Mouse (Mus musculus): ENCODE data around the gene Bcas3. TPM values are rescaled to one million over a fixed set of nuclear protein-coding genes. Genes with fewer than 3 reads are reported as not detected.
"Not testable (repeated sequence)": the region's sequence is repeated elsewhere in the genome, so short reads cannot be mapped to it uniquely, and the experiment has no call there.

The Bcas3 gene
- total RNA-seq, 2 experiments from 2014 or later: 40.9 to 45.4 TPM

DNA sequence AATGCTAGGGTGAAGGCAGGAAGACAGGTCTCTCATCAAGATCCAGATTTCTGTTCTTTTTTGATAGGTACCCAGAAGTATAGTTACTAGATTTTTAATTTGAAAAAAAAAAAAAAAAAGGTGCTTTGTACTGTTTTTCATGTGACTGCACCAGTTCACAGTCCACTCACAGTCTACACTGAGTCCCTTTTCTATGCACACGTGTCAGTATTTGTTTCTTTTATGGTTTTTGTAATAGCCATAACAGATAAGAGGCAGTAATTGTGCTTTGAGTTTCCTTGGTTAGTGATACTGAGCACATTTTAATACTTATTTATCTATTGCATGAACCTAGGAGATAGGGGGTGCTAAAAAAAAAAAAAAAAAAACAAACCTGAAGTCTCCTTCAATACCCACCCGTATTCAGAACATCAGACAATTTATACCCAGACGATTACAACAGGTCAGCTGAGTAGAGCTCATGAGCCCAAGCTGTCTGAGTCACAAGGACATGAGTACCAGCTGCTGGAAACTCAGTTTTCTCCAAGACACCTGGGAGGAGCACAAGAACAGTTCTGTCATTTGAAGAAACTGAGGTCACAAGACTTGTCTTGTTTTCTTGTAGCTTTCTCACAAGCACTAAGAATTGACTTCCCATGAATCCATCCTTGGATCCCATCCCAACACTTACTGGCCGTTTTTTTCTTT, 351.2 kb downstream of the Bcas3 start:
- DNase-seq (ENCODE audit: low spot score in 2 of 2): no peak

GRCm38 (mm10) chr11:85706630-85707029, 353.7 kb downstream of the Bcas3 start:
- no peak for DNase-seq (ENCODE audit: low spot score in 2 of 2)

- no peak for DNase-seq (ENCODE audit: low spot score in 2 of 2)
These were observed 354.5 kb downstream of the Bcas3 start for GRCm38 (mm10) chr11:85707496-85707895.

- DNase-seq (ENCODE audit: low spot score in 2 of 2): no peak
These were observed 356.2 kb downstream of the Bcas3 start for GRCm38 (mm10) chr11:85709147-85709546.

DNA sequence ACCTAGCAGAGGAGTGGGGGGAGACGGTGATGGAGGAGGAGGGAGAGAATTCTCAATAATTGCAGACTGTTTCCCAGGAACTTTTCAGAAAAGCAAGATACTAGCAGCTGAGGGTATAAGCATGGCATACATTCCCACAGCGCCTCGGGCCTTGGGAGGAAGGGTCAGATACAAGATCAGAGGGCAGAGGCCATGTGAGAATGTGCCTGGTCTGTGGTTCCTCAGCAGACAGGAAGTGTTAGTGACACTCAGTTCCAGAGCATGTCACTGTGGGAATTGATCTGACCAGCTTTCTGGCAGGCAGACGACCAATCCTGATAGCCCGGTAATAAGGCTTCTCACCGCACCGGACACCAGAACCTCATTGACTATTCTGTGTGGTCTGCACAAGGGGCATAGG, 357.2 kb downstream of the Bcas3 start:
- DNase-seq (ENCODE audit: low spot score in 2 of 2): no peak

DNA sequence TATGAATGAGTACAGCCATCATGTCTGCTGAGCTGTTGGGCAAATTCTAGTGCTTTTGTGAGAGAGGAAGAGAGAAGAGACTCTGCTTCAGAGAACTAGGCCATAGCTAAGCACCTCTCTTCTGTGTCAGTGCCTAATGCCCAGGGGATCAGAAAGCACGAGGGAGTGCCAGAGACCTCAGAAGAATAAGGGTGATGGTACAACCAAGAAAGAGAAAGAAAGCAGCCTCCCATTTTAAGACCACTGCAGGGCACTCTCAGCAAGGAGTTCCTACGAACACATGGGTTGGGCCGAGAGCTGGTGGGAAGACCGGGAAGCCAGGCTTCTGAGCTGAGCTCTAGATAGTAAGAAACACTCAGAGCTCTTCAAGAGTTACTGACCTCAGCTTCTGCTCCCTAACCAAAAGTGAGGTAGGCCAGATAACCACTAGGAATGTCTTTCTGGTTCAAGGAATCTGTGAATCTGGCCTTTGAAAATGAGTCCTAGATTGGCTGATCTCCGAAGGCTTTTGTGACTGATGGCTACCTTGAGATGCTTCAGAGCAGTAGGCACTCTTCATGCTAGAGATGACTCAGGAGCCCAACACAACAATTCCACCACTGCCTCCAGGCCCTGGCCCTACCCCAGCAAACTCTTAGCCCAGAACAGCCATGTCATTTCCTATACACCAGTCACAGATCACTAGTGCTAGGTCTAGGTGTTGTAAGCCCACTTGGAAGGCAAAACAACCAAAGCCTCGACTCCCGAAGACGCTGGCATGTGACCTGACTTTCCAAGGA, 359.2 kb downstream of the Bcas3 start:
- DNase-seq (ENCODE audit: low spot score in 2 of 2): no peak

- peak; percentile 65 to 73 for DNase-seq (ENCODE audit: low spot score in 2 of 2)
These were observed 360.2 kb downstream of the Bcas3 start for GRCm38 (mm10) chr11:85712860-85713813.

GRCm38 (mm10) chr11:85713814-85714208, 360.8 kb downstream of the Bcas3 start:
- no peak for DNase-seq (ENCODE audit: low spot score in 2 of 2)

DNA sequence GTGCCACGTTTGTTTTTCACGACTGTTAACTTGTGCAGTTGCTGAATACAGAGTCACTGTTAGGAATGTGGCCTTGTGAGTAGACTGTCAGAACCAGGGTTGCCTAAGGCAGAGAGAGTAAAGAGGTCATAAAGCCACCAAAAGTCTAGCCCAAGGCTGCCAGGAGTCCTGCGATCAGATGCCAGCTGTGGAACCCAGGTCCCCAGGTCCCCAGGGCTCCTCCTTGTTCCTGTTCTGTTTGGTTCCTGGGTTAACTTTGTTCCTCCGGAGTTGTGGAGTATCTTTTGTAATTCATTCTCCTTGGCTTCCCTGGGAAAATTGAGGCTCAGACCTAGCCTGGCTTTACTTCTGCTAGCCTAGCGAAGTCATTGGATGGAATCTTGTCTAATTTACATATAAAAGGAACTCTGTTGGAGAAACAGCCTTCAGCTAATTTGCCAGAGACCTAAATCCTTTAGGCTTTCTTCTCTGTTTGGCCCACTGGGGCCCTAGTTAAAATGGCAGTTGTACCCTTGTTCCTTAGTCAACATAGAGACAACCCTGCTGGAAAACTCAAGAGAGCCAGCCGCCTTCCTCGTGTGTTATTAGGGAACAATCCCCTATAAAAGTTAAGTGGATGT, 361.5 kb downstream of the Bcas3 start:
- DNase-seq (ENCODE audit: low spot score in 2 of 2): no peak

GRCm38 (mm10) chr11:85716730-85717129, 363.8 kb downstream of the Bcas3 start:
- not testable (repeated sequence) for DNase-seq (ENCODE audit: low spot score in 2 of 2)

- no peak for DNase-seq (ENCODE audit: low spot score in 2 of 2)
These were observed 366.1 kb downstream of the Bcas3 start for GRCm38 (mm10) chr11:85719091-85719490.

- DNase-seq (ENCODE audit: low spot score in 2 of 2): no peak
These were observed 366.8 kb downstream of the Bcas3 start for GRCm38 (mm10) chr11:85719766-85720165.

GRCm38 (mm10) chr11:85720269-85720773, 367.4 kb downstream of the Bcas3 start:
- DNase-seq (ENCODE audit: low spot score in 2 of 2): no peak

DNA sequence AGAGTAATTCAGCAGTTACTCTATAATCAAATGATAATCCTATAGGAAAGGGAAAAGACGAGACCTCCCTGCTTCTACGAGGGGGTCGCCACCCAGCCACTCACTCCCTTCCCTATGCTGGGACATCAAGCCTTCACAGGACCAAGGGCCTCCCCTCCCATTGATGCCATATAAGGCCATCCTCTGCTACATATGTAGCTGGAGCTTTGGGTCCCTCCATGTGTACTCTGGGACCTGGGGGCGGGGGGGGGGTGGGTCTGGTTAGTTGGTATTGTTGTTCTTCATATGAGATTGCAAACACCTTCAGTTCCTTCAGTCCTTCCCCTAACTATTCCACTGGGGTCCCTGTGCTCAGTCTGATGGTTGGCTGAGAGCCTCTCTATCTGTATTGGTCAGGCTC, 369.0 kb downstream of the Bcas3 start:
- no peak for DNase-seq (ENCODE audit: low spot score in 2 of 2)

GRCm38 (mm10) chr11:85724159-85724558, 371.2 kb downstream of the Bcas3 start:
- DNase-seq (ENCODE audit: low spot score in 2 of 2): no peak

DNA sequence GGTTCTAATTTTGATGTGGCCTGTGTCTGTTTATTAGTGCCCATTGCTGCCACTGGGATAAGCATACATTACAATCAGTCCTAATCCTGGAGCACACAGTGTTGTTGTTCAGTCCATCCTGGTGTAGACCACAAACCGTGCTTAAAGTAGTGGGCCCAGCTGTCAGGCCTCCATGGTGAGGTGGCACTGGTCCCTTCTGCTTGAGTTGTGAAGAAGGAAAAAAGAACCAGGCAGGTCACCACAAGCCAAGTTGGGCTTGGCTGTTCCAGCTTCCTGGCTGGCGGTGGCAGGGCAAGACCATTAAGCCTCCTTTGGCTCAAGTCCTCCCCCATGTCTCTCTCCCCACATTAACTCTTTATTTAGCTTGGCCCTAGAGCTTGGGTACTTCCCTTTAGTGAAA, 376.8 kb downstream of the Bcas3 start:
- no peak for DNase-seq (ENCODE audit: low spot score in 2 of 2)

GRCm38 (mm10) chr11:85732462-85733012, 379.6 kb downstream of the Bcas3 start:
- DNase-seq (ENCODE audit: low spot score in 2 of 2): no peak

DNA sequence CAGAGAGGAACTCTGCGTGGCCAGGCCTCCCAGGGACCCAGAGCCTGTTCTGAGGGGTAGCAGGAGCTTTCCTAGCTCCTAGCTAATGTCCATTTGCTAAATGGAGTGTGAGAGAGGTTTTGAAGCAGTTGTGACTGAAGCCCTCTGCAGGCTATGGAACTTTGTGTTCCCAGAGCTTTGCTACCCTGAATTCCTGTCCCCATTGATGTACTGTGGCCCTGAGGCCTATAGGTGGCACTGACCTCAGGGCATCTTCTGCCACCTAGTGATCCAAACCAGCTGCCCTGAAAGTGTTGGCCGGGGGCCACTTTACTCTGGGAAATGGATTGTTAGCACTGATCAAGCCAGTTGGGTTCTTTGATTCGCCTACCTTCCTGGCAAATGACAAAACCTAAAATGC, 380.6 kb downstream of the Bcas3 start:
- DNase-seq (ENCODE audit: low spot score in 2 of 2): no peak

DNA sequence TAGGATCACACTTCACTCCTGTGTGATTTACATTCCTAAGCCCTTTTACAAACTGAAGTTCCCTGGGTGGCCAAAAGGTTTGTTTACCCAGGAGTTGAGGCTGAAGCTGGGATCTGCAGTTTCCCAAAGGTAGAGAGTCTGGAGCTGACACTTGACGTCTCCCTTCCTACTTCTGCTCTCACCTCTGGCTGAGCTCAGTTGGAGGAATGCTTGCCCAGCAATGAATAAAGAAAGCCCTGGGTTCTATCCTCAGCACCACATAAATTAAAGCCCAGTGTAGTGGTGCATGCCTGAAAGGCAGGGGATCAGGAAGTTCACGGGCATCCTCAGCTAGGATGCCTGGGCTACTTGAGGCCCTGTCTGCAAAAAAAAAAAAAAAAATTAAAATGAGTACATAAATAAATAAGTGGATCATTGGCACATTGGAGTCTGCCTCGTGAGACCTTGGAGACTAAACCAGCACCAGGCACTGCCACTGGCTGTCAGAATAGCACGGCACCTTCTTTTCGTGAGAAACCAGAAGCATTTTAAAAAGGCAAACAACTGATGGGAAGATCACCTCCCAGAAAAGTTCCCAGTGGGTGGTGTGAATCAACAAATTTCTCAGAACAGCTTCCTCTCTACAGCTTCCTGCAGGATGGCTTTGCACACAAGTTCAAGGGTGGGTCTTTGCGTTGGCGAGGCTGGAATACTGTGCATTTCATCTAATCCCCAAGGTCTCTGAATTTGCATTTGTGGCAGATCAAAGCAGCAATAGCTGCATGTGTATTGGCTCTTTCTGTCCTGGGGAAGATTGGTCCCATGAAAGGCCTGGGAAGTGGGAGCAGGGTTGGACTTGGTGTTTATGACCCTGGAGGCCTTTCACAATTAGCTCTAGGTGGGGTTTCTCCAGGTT, 381.6 kb downstream of the Bcas3 start:
- no peak for DNase-seq (ENCODE audit: low spot score in 2 of 2)
